Mouse (Mus musculus) heart, embryonic 12.5 days (tissue): ENCODE measurements around the gene 1810009A15Rik. TPM values are rescaled to one million over a fixed set of nuclear protein-coding genes. Genes with fewer than 3 reads are reported as not detected.
"Not testable (repeated sequence)": the region's sequence is repeated elsewhere in the genome, so short reads cannot be mapped to it uniquely, and the experiment has no call there.

Experiments
- ATAC-seq: fragments of 200-750 bp; cut with Nextera tagmentation; 2 replicates; pipeline ENCODE4 v1.8.0; 2017; ENCODE audit warnings: moderate TSS enrichment, moderate library complexity; ENCODE audit not compliant: insufficient number of reproducible peaks, low FRiP score
- H3K27ac ChIP-seq: fragments of 300-500 bp; sonication (generic); 2 replicates; pipeline ENCODE4 v1.5.1; 2016; ENCODE audit warnings: mild to moderate bottlenecking, moderate library complexity; ENCODE audit not compliant: poor library complexity, severe bottlenecking
- H3K27me3 ChIP-seq: fragments of 300-500 bp; sonication (generic); replicated peaks from 2 replicates; pipeline ENCODE4 v1.6.1; 2016; ENCODE audit warnings: mild to moderate bottlenecking, moderate library complexity
- H3K36me3 ChIP-seq: fragments of 300-500 bp; sonication (generic); 2 replicates; pipeline ENCODE4 v1.6.1; 2016; ENCODE audit warnings: mild to moderate bottlenecking, moderate library complexity
- H3K4me1 ChIP-seq: fragments of 300-500 bp; sonication (generic); replicated peaks from 2 replicates; pipeline ENCODE4 v1.6.1; 2016; ENCODE audit warnings: mild to moderate bottlenecking
- H3K4me2 ChIP-seq: fragments of 300-500 bp; sonication (generic); 2 replicates; pipeline ENCODE4 v1.6.1; 2016; ENCODE audit warnings: mild to moderate bottlenecking, moderate library complexity
- H3K4me3 ChIP-seq: fragments of 300-500 bp; sonication (generic); 2 replicates; pipeline ENCODE4 v1.5.1; 2016; ENCODE audit warnings: mild to moderate bottlenecking
- H3K9ac ChIP-seq: fragments of 300-500 bp; sonication (generic); 2 replicates; pipeline ENCODE4 v1.6.1; 2016; ENCODE audit warnings: mild to moderate bottlenecking, moderate library complexity
- H3K9me3 ChIP-seq: fragments of 300-500 bp; sonication (generic); replicated peaks from 2 replicates; pipeline ENCODE4 v1.6.1; 2016; ENCODE audit warnings: mild to moderate bottlenecking, moderate library complexity
- WGBS: fragments of 180-500 bp; shearing (Covaris S2); methylation state at CpG from one replicate; pipeline ENCODE4 v1.1.7; 2016; 5-methylcytosine and 5-hydroxymethylcytosine counted together
- polyA plus RNA-seq: library from polyadenylated mRNA; unstranded; fragments of >200 nt; fragmentation: Nextera tagmentation; extraction: Ambion mirVana; gene quantifications from 2 replicates; pipeline ENCODE4 v1.2.1, GENCODE M21; 2016

1810009A15Rik gene
- polyA plus RNA-seq, 1 experiment from 2014 or later = 64.5 TPM

GRCm38 (mm10) chr19:8852236-8852928 is 36.3 kb upstream of the 1810009A15Rik start:
- H3K27ac ChIP-seq = no peak overlapping the region
- no peak for ATAC-seq
- H3K4me3 ChIP-seq = no peak overlapping the region
- peaks cover 9% of the 10 kb centered on the region for H3K4me1 ChIP-seq
- H3K9me3 ChIP-seq = no peaks in the 10 kb centered on the region
- no peak overlapping the region for H3K4me2 ChIP-seq
- H3K36me3 ChIP-seq = peaks cover 14% of the 10 kb centered on the region
- 56% methylated on average over 10 of the region's 10 CpGs for WGBS
- no peak overlapping the region for H3K9ac ChIP-seq
- H3K27me3 ChIP-seq = no peaks in the 10 kb centered on the region

- Histone ChIP-seq H3K4me3 (no peak overlapping the region), H3K4me1 (peaks cover 9% of the 10 kb centered on the region), H3K9me3 (no peaks in the 10 kb centered on the region), H3K9ac (no peak overlapping the region), H3K27ac (no peak overlapping the region), H3K27me3 (no peaks in the 10 kb centered on the region), H3K36me3 (peaks cover 7% of the 10 kb centered on the region), H3K4me2 (no peak overlapping the region)
- 78% methylated on average over 3 of the region's 3 CpGs for WGBS
- no peak for ATAC-seq
Measured at GRCm38 (mm10) chr19:8853117-8853516, 35.5 kb upstream of the 1810009A15Rik start.

GRCm38 (mm10) chr19:8857689-8858088 is 31.0 kb upstream of the 1810009A15Rik start:
- H3K27me3 ChIP-seq = no peaks in the 10 kb centered on the region
- no peak overlapping the region for H3K4me3 ChIP-seq
- H3K36me3 ChIP-seq = no peaks in the 10 kb centered on the region
- no peak overlapping the region for H3K9ac ChIP-seq
- H3K4me1 ChIP-seq = no peaks in the 10 kb centered on the region
- H3K9me3 ChIP-seq = no peaks in the 10 kb centered on the region
- WGBS = 37% methylated on average over 4 of the region's 4 CpGs
- no peak for ATAC-seq
- no peak overlapping the region for H3K4me2 ChIP-seq
- H3K27ac ChIP-seq = no peak overlapping the region

- no peak for ATAC-seq
- Histone ChIP-seq H3K4me1 (no peaks in the 10 kb centered on the region), H3K9me3 (no peaks in the 10 kb centered on the region), H3K27ac (no peak overlapping the region), H3K9ac (no peak overlapping the region), H3K27me3 (no peaks in the 10 kb centered on the region), H3K4me2 (no peak overlapping the region), H3K4me3 (no peak overlapping the region), H3K36me3 (no peaks in the 10 kb centered on the region)
- WGBS = 10% methylated on average over 1 of the region's 1 CpGs
Measured at GRCm38 (mm10) chr19:8859018-8859417, 29.6 kb upstream of the 1810009A15Rik start.

GRCm38 (mm10) chr19:8864265-8864664 is 24.4 kb upstream of the 1810009A15Rik start:
- WGBS = 73% methylated on average over 6 of the region's 6 CpGs

GRCm38 (mm10) chr19:8870381-8870780 is 18.3 kb upstream of the 1810009A15Rik start:
- 74% methylated on average over 3 of the region's 3 CpGs for WGBS
- peak overlapping the region; percentile 92 for H3K4me2 ChIP-seq
- H3K9me3 ChIP-seq, ATAC-seq, H3K27me3 ChIP-seq, H3K27ac ChIP-seq, H3K9ac ChIP-seq: not testable (repeated sequence)
- H3K4me1 ChIP-seq = peaks cover 12% of the 10 kb centered on the region
- peaks cover 24% of the 10 kb centered on the region for H3K36me3 ChIP-seq
- H3K4me3 ChIP-seq = peak overlapping the region; percentile 84

More at GRCm38 (mm10) chr19:8864265-8864664, 24.4 kb upstream of the 1810009A15Rik start:
- Histone ChIP-seq H3K4me1 (no peaks in the 10 kb centered on the region), H3K4me2 (no peak overlapping the region), H3K9ac (no peak overlapping the region), H3K27ac (no peak overlapping the region), H3K9me3 (no peaks in the 10 kb centered on the region), H3K36me3 (no peaks in the 10 kb centered on the region), H3K27me3 (no peaks in the 10 kb centered on the region), H3K4me3 (no peak overlapping the region)
- no peak for ATAC-seq

- WGBS = 43% methylated on average over 9 of the region's 9 CpGs
- H3K27ac ChIP-seq = peak overlapping the region; percentile 76
- peaks cover 12% of the 10 kb centered on the region for H3K4me1 ChIP-seq
- H3K36me3 ChIP-seq = peaks cover 28% of the 10 kb centered on the region
- ATAC-seq = peak; percentile 15
- H3K9me3 ChIP-seq = no peaks in the 10 kb centered on the region
- H3K27me3 ChIP-seq = no peaks in the 10 kb centered on the region
- H3K9ac ChIP-seq = peak overlapping the region; percentile 93
- H3K4me2 ChIP-seq = peak overlapping the region; percentile 92
- peak overlapping the region; percentile 84 for H3K4me3 ChIP-seq
Measured at GRCm38 (mm10) chr19:8870838-8871237, 17.8 kb upstream of the 1810009A15Rik start.

GRCm38 (mm10) chr19:8871267-8872186 is 17.1 kb upstream of the 1810009A15Rik start, which contains the start of gene Ubxn1:
Gene Ubxn1, plus strand, starts transcription at chr19:8871496.
- WGBS = 1% methylated on average over 59 of the region's 59 CpGs
- H3K9me3 ChIP-seq = no peaks in the 10 kb centered on the region
- H3K4me1 ChIP-seq = peaks cover 12% of the 10 kb centered on the region
- peak within 1 kb of the TSS; percentile 76 for H3K27ac ChIP-seq
- peaks cover 35% of the 10 kb centered on the region for H3K36me3 ChIP-seq
- H3K4me2 ChIP-seq = peak within 1 kb of the TSS; percentile 92
- peak within 1 kb of the TSS; percentile 84 for H3K4me3 ChIP-seq
- ATAC-seq = peak; percentile 99
- no peaks in the 10 kb centered on the region for H3K27me3 ChIP-seq
- peak within 1 kb of the TSS; percentile 93 for H3K9ac ChIP-seq

- no peaks in the 10 kb centered on the region for H3K27me3 ChIP-seq
- peak overlapping the region; percentile 93 for H3K9ac ChIP-seq
- H3K27ac ChIP-seq = no peak overlapping the region; the same call in 1 of the 2 replicates
- no peak for ATAC-seq
- peak overlapping the region; percentile 84 for H3K4me3 ChIP-seq
- WGBS = 75% methylated on average over 10 of the region's 10 CpGs
- no peaks in the 10 kb centered on the region for H3K9me3 ChIP-seq
- H3K36me3 ChIP-seq = peaks cover 42% of the 10 kb centered on the region
- H3K4me1 ChIP-seq = peaks cover 12% of the 10 kb centered on the region
- H3K4me2 ChIP-seq = peak overlapping the region; percentile 92
Measured at GRCm38 (mm10) chr19:8872266-8872840, 16.3 kb upstream of the 1810009A15Rik start.

GRCm38 (mm10) chr19:8875031-8875430 is 13.6 kb upstream of the 1810009A15Rik start:
- no peak overlapping the region for H3K4me2 ChIP-seq
- H3K36me3 ChIP-seq = peaks cover 42% of the 10 kb centered on the region
- 91% methylated on average over 7 of the region's 7 CpGs for WGBS
- no peak for ATAC-seq
- no peak overlapping the region for H3K27ac ChIP-seq
- H3K4me3 ChIP-seq = no peak overlapping the region
- no peak overlapping the region for H3K9ac ChIP-seq
- H3K27me3 ChIP-seq = no peaks in the 10 kb centered on the region
- H3K9me3 ChIP-seq = no peaks in the 10 kb centered on the region
- peaks cover 19% of the 10 kb centered on the region for H3K4me1 ChIP-seq
